Mouse (Mus musculus) adrenal gland, postnatal 4 days (tissue): ENCODE results near the gene Emcn. TPM values are rescaled to one million over a fixed set of nuclear protein-coding genes. Genes with fewer than 3 reads are reported as not detected.

ENCODE experiments used
- DNase-seq, 2 experiments: peaks; one replicate each; pipeline ENCODE4 v3.0.0; 2021 to 2022; ENCODE audit warnings: low spot score in 2 of 2, mixed read lengths in 2 of 2
- long read RNA-seq, 2 experiments: library from polyadenylated mRNA; stranded (forward); transcript quantifications; one replicate each; pipeline ENCODE4 v2.0.0; 2021
- total RNA-seq, 2 experiments: library from RNA; stranded (reverse); gene quantifications; 2 replicates each; pipeline ENCODE4 v1.2.3; 2021

Emcn gene
- 100 to 1,000 TPM in 1 of 2 experiments, 10 to 100 TPM in 1; 99.1 to 103 TPM for total RNA-seq
- long read RNA-seq, experiment 1, transcript Emcn-202 (12 exons, 2,588 nt) = major isoform, 29 of 34 reads
- long read RNA-seq, experiment 1, partial matches to known transcripts = 2 of 34 reads
- long read RNA-seq, experiment 1, other reads (novel, unspliced or antisense) = 1 of 34 reads
- long read RNA-seq, experiment 2, transcript Emcn-202 (12 exons, 2,588 nt) = major isoform, 49 of 89 reads
- long read RNA-seq, experiment 2, transcript Emcn-201 (11 exons, 1,357 nt) = minor isoform, 11 of 89 reads
- long read RNA-seq, experiment 2, partial matches to known transcripts = 25 of 89 reads
- long read RNA-seq, experiment 2, other reads (novel, unspliced or antisense) = 4 of 89 reads

DNA sequence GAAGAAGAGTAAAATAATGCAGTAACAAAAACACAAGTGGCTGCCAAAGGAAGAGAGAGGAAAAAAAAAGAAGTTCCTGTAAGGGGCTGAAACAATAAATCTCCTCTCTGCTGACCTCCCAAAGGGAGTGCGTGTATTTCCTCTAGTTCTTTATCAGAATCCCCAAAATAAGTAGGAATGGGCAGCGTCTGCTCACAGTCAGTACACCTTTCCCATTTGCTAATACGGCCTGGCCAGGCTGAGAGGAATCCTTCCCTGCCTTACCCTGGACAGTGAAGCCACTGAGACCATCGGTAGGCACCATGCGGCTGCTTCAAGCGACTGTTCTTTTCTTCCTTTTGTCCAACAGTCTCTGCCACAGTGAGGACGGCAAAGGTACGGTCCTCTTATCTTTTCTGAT lies at the start of gene Emcn:
Gene Emcn (plus strand): TSS at position 130 of the 400 bp plus-strand sequence.
- no peak for DNase-seq

DNA sequence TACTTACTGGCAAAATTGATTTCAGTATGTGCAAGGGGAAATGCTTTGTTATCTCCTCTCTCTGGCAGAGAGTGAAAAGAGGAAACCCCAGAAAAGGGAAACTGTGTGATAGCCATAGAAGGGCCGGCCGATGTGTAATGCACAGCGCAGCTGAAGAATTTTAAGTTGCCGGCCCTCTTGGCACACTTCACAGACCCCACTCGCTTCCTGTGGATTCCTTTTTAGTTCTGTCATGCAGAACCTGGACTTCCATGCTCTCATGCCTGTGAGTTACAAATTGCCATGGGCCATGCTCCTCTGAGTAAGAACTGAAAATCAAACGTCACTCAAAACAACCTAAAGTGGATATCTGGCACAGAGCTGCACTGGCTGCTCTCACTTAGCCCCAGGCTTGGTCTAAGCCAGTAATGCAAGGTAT lies 47.7 kb upstream of the Emcn start:
- no peak for DNase-seq

DNA sequence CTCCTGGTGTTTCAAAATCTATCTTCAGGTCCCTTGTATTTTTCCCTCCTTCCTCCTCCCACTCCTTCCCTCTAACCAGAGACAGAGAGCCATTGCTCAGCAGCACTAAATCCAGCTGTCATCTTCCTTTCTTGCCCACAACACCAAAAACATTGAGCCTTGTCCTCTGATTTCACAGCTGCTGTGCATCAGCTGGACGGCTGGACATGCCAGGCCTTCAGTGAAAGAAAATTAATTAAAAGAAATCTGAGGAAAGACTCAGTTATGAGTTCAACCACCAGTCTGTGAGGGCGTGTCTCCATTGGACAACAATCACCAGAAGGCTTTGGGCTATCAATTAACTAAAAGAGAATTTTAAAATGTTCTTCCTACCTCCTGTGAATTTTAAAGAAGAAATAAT lies 42.6 kb upstream of the Emcn start:
- DNase-seq = no peak

DNA sequence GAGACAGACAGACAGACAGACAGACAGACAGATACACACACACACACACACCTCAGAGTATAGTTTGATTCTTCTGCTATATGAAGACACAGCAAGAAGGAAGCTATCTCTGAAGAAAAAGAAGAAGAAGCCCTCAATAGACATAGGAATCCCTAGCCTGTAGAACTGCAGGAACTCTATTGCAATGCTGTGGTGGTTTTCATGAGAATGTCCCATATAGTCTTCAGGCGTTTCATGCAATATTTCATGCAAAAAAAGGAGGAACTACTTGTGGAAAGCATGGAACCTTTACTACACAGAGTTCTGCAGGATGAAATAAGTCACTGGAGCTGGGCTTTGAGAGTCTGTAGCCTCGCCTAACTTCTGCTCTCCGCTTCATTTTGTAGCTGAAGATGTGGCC lies 40.7 kb upstream of the Emcn start:
- no peak for DNase-seq

DNA sequence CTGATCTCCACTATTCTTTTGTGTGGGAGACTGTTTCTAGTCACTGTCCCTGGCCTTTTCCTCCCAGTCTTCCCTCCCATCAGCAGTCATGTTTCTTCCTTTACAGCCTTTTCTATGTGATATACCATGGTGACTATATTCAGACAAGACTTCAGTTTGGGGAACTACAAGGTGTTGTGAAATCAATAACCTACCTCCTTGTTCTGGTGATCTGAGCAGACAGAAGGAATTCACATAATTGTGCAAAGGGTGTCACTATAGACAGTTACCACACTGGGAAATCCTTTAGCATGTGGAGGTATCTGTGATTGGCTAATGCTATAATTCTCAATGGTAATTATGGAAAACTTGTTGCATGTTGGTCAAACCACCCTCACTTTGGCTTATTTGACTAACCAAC lies 39.7 kb upstream of the Emcn start:
- DNase-seq = no peak

DNA sequence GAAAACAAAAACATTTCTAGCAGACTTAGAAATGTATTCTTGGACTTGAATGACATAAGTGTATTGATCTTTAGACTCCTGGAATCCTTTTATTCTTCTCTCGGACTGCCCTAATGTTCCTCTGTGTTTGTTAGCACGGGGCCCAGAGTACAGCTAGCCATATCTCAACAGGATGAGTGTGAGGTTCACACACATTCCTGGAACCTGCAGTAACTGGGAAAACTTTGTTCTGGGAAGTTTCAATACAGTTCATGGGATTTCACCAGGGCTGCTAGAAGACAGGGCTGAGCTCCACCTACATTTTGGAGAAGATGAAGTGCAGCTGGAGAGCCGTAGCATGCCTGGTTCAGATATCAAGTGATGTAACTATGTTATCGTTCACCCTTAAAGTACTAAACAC lies 38.1 kb upstream of the Emcn start:
- DNase-seq = no peak

DNA sequence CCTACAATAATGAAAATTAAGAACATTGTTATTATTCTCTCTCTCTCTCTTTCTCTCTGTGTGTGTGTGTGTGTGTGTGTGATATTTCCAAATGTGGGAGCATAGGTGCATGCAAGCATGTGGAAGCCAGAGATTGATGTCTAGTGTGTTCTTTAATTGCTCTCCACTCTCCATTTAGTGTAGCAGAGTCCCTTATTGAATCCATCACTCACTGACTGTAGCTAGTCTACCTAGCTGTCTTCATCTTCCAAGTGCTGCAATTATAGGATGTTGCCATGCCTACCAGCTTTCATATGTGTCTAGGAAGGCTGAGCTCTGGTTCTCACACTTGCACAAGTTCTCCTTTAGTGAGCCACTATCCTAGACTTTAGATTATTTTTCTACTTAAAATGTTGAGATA lies 30.9 kb upstream of the Emcn start:
- no peak for DNase-seq

DNA sequence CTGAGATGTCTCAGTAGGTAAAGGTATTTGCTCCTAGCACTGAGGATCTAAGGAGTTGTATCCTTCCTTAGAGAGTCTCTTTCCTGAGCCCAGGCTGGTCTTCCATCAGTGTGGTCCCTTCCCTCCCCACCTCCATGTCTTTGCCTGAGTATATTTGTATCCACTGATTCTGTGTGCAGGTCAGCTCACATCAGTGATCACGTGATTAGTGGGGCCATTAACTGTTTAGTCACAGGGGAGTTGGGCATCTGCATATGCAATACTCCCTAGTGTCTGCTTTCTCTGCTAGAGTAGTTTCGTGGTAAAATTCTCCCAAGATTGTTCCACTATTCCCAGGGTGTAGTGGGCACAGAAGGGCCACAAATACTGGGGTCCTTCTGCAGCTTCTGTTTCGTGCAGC lies 28.3 kb upstream of the Emcn start:
- no peak for DNase-seq

DNA sequence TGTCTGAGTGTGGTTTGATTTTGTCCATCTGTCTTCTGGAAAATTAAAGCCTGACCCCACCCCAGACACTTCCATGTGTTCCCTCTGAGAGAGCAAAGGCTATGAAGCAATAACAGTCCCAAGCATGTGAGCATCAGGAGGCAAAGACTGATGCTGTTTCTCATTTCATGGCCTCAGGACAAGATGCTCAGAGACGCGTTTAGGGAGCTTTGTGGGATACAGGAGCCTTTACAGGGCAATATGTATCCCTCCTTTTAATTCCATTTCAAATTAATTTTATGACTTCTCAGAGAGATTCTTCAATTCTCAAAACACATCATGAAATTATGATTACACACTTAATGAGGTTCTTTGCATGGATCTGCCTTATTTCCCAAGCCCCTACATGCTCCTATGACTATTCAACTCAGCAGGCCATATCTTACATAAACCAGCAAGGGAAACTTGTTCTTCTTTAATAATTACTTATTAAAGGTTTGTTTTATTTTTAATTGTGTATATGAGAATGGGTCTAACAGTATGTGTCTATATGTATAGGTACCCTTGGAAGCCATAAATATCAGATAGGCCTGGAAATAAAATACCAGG lies 27.0 kb upstream of the Emcn start:
- DNase-seq = no peak

DNA sequence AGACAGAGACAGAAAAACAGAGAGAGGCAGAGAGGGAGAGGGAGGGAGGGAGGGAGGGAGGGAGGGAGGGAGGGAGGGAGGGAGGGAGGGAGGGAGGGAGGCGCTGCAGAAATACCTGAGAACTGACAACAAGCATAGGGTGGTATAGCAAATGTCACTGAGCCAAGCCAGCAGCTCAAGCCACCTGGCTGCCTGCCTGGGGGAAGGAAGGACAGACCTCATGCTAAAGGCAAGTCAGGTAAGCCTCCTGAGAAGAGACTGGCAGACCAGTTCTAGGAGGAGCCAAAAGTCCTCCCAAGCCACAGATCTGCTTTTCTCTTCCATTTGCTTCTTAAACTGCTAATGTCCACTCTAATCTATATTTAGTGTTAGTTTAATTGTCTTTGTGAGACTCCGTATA lies 22.5 kb upstream of the Emcn start:
- DNase-seq = no peak

DNA sequence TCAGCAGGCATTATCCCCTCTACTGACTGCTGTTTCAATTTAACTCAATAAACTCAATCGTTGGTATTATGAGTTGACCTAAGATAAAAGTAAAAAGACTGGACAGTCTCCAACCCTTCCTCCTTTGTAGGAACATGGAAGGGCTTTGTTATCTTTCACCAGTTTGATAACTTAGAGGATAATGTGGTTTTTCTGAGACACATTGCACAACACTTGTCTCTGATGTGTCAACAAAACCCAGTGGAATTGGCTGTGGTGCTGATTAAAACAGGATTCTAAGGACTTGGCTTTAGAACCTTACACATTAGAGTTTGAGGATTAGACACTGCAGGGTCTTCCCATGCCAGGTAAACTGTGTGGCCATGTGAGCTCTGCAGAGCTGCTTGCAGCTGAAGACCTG lies 20.9 kb upstream of the Emcn start:
- DNase-seq = no peak

DNA sequence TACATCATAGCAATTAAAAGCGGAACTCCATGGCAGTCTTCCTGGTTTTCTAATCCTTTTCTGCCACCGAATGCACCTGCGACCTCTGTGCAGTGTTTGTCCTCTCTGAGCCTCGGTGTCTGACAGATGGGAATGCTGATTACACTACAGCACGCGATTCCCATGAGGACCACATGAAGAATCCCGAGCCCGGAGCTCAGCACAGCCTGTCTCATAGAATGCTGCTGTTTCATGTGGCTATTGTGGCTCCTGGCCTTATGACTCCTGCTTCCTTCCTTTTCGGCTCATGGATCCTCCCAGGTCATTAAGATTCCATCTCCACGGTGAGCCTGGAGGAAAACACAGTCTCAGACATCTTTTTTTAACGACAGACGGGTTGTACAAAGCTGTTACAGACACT lies 18.6 kb upstream of the Emcn start:
- DNase-seq = no peak

DNA sequence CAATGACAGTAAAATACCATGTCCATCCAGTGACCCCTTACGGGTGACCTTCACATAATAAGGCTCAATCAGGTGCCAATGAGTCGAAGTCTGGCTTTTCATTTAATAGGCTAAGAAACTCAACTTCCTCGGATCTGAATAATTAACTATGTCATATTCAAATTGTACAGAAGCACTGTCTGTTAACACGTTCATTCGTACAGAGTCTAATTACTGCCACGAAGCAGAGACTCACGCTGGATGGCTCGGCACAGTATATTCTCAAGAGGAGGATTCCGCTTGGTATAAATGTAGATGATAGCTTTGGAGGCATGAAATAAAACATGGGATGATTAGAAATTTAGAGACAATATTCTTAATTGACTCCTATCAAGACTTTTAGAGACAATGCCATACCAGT lies 11.0 kb upstream of the Emcn start:
- DNase-seq = no peak

DNA sequence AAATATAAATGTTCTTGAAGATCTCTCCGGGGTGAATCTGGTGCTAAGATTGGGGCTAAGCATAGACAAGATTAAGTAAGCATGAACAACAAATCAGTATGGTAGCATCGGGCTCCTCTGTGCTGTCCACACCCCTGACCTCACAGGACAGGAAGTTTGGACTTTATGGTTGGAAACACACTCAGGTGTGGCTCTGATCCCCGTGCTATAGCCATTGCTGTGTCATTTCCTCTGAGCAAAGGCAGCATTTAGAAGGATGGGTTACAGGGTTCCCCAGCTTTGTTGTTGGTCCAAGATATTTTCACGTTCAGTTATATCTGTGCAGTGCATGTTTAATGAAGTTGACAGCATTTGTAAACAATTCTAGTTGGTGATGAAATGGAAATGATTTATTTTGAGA lies 9.9 kb upstream of the Emcn start:
- no peak for DNase-seq

DNA sequence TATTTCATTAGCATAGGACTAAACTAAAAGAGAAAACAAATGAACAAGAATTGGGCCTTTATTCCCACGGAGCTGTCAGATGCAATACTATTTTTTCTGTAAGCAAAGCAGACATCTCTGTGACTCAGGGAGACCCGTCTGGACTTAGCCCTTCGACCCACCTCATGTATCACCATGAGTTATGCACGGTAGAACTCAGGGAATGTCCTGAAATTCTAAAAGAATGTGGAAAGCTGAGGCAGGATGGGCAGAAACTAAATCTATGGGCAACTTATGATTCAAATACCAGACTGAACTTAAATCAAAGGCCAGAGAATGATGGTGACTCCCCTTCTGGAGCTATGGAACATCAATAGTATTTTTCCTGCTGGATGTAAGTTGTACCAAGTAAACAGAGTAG lies 8.3 kb upstream of the Emcn start:
- DNase-seq = no peak

DNA sequence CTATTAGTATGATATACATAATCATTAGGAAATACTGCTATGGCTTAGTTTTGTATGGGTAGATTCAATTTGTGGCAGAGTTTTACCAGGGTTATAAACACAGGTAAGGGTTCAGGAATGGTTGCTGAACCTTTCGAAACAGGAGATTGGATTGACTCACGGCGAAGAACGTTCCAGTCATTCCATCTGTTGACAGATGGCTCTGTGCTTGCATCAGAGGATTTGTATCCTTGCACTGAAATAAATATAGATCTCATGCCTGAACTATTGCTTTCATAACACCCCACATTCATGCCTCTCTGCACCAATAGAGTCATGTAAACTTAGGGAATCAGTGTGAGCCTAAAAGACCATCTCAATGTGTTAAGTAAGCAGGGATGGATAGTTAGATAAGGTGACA lies 4.9 kb upstream of the Emcn start:
- no peak for DNase-seq

DNA sequence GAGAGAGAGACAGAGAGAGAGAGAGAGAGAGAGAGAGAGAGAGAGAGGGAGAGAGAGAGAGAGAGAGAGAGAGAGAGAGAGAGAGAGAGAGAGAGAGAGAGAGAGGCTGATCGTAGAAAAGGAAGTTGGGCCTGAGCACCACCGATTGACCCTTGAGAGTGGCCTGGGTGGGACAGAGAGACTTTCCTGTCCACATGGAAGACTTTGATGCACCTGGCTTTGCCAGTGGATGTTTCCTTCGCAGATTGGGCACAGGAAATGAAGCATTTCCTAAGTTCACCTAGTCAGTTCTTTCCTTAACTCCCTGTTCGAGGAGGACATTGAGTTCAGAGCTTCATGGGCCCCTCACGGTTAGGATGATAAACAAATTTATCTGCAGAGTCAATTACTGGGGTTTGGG lies 2.6 kb downstream of the Emcn start:
- DNase-seq = no peak

DNA sequence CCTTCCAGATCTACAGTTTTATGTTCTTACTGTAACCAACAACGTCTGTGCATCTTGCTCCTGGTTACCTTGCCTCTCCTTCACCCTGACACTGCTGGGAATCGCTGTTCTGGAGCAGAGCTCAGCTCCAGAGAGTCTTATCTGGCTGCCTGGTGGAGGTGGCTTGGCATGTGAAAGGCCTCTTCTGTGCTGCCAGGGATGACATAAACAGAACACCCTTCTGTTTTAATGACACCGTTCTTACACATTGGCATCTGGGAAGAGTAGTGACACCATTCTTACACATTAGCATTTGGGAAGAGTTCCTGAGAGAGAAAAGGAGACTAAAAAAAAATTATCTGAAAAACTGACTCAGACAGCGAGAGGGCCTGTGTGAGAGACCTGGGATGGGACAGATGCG lies 11.0 kb downstream of the Emcn start:
- DNase-seq = no peak

DNA sequence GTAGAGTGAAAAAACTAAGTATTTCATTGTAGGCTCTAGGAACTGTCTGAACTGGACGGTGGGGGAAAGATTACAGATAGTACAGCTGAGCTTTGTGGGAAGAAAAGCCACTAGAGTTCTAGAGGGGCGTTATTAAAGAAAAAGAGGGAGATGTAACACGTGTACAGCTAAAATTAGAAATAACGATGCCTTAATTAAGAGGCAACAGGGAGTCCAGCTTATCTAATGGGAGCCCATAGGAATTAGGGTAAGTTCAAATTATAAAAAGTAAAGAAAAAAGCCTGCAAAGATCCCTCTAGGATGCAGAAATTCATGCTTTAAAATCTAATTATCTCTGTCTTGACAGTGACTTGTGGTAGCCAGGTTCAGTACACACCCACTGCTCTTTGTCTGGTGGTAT lies 15.8 kb downstream of the Emcn start:
- DNase-seq = no peak

DNA sequence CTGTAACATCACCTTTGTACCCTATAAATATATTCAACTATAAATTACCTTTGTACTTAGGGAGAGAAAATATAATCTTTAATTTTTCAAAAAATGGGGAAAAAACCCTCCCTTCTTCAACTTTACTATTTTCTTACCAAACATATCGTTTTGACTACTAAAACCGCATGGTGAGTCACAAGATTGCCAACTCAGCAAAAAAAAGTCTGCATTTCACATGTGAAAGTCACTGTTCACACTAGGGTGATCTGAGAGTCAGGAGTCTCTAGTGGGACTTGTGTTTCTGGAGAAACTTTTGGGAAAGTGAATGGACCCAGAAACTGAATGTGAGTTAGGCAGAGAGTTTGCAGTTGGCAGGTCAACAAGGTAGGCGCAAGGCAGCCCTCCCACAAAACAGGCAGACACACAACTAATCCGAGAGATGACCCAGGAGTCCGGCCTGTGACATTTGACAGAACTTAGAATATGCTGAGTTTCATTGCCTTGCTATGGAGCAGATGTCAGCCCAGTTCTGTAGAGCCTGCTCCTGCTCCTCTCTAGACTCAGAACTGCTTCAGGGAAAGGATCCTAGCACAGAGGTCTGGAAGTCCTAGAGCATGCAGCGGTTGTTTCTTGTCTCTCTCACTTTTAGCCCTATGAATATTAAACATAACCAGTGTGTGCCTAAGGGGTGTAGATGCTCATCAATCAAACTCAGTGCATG lies 26.4 kb downstream of the Emcn start:
- no peak for DNase-seq

DNA sequence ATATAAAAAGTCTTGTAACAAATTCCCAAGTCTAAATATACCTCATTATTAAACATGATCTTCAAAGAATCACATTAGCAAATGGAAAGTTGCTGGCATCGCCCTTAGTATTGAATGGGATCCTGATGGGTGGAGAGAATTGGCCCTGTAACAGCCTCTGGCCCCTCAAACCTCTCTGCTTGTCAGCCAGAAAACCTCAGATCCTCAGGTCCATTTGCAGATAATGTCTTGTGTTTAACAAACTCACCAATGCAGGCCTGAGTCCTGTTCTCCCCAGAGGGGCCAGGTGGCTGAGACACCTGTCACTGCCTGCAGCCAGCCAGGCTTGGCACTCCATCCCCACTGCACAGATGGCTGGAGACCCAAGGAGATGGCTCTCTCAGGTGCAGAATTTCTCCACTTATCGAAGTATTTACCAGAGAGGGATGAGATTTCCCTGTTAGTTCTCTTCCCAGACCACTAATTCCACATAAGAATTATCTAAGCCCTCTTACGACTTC lies 27.0 kb downstream of the Emcn start:
- no peak for DNase-seq

DNA sequence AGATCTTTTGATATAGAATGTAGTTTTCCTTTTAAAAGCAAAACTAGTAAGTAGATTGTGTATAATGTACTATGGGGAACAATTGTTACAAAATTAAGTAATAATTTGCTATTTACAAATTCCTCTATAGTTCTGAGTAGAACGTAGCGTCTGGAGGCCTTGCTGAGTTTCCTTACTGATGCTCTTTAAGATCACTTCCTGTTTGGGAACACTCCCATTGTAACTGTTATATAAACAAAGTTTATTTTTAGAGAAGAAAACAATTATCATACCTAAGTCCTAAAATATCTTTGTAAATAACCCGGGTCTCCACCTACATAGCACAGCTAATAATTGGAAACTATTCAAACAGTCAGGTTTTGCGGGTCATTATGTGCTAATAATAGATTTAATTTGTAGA lies 32.0 kb downstream of the Emcn start:
- no peak for DNase-seq
